Mouse (Mus musculus) NIH3T3 (cell line): ENCODE measurements at regions not wholly inside any gene's neighbourhood (a gene's known extent, or its start where the extent isn't known, plus 50 kb on each side); places are given as distances from the start of the nearest gene placed in this dataset.

Experiments used
- DNase-seq: peaks from one replicate; pipeline ENCODE4 v3.0.0-alpha.2; 2012; ENCODE audit warnings: low read depth

DNA sequence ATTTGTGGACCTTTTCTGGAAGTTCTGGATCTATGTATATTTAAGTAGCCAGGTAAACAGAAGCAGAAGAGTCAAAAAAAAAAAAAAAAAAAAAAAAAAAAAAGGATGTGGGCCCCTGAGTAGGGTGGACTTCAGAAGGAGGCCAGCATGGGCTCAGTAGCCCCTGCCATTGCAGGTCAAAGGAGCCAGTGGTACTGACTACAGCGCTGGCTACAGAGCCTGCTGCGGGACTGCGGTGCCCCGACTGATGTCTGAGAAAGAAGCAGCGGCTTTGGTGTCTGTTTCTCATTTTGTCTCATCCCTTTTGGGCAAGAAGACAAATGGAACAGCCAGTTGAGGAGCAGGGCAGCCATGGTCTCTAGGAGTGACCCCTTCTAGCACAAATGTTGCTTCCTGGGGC is 134.9 kb downstream of the Gm4791 start:
- DNase-seq = no peak

DNA sequence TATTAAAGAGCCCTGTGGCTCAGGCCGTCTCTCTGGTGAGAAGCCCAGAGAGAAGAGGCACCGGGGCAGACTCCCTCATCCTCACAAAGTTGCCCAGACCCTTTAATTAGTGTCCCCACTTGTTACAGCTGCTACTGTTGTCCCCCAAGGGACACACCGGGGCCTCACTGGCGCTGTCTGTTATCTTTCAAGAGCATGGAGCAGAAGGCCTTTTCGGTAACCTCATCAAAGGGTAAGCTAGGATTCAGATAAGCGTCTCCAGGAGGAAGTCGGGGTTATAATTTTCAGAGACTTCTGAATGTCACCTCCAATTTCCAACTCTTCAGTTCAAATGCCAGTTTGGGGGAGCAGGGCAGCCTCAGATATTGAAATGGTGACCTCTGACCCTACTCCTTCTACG is 135.3 kb downstream of the Gm4791 start:
- no peak for DNase-seq

DNA sequence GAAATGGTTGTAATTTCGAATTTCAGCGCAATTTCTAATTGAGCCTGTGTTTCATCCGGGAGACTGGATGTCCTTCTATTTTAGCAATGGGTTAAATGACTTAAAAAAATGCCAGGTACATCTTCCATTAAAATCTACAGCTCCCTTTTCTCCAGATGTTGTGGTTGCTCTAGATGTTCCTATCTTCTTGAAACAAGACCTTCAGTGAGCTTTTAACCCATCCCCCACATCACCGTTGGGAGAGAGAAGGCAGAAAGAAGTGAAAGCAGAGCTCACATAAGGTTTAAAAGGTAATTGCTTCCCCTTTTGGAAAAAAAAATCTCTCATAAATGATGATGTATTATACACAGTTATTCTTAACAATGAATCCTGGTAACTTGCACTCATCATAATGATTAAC is 135.9 kb downstream of the Gm4791 start:
- DNase-seq = no peak

DNA sequence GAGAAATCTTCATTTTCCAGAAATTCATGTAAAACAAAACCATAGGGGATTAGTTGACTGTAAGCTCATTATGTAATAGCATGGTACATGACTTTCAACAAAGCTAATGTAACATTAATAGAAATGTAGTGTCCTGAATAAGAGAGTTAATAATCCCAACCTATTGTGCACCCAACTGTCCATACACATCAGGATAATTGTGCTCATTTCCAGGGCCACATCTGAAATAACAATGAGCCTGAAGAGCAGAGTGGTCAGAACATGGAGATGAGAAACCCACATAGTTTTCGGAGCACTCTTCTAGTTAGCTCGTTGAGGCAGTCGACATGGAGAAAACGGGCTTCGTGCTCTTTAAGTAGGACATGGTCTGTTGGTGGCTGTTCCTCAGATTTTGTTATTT is 138.1 kb downstream of the Gm4791 start:
- no peak for DNase-seq

DNA sequence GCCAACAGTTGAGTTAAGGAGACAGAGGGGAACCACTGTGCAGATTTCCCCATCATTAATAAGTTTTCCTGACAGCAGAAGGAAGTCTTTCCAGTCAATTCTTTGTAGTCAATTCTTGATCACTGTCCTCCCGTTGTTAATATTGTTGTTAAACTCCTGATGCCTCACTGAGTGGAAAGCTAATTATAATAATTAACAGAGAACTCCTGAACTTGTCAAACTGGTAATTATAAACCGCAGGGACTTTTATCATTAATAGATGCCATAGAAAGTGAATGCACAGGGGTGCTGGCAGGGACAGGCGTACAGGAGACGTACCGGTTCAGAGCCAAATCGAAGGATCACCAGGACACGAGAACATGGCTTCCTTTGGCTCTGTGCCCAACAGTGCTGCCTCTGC is 154.9 kb downstream of the Gm4791 start:
- no peak for DNase-seq

DNA sequence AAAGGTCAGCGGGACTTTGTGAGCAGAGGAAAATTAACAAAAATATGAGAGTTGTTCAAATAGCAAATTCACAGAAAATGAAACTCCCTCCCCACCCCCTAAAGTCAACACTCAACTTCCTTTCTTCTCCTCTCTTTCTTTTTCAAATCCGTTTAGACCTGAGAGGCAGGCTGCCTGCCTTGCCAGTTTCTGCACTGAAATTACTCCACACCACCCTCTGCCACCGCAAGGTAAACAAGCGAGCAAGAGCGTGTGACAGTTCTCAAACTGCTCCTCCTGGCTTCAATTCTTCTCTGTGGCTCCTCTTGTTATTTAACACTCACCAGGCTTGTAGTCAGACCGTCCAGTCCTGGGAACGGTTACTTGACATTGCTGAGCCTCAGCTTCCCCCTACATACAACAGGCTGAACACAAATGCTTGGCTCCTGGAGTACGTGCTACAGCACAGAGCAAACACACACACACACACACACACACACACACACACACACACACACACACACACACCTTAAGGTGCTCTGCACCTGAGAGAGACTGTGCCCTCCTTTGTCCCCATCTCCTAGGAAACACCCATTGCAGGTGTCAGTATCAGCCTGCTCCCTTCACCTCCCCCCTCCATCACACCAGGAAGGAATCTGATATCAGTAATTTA is 167.1 kb downstream of the Gm4791 start:
- no peak for DNase-seq

DNA sequence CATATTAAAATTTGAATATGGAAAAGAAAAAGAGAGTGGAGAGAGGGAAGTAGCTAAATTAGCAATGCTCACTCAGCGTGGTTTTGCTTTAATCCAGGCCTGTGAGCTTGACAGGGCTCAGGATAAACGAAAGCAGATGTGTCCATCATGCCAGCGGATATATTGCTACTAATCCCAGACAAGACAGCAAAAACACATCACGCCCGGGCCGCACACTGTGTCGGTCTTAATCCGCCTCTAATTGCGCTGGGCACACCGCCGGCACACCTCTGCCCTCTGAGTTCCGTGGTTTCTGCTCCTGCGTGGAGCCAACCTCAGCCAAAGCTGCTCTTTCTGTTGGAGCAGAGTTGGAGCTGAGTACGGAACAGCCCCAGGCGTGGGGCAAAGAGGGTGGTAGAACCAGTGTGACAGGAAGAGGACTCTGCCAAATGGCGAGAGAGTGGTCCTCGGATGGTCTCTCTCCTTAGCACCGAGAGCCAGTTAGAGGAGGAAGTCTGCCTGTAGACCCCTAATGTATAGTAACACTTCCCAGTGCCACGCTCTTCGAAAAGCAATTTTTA is 169.2 kb downstream of the Gm4791 start:
- DNase-seq = no peak

DNA sequence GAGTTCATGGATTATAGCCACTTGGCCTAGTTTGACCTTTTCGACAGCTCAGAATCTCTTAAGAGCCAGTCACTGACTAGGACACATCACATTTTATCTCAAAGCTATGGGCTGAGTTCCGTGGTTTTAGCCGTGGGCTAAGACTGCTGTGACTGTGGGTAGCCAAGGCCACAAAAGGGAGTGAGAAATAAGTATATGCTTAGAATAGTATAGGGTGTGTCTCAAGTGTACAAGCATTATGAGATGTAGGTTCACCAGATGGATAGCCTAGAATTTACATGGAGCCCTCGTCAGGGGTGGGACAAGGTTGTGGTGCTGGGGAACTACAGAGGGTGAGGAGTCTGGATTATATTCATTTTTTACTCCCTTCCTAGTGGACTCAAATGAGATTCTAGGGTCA is 177.5 kb downstream of the Gm4791 start:
- DNase-seq = no peak

DNA sequence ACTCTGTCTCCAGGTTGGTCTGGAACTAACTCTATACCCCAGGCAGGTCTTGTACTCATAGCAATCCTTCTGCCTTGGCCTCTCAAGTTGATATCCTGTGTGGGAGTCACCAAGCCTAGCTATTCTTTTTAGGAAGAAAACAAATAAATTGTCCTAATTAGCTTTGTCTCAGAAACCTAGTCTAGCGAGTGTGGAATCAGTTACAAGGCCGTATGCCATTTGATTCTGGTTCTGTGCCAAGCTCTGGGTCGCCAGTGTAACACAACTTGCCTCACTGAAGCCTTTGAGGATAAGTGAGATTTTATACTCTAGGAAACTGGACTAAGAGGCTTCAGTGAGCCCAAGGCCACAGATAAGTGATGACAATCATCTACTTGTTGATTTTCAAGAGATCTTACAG is 219.6 kb downstream of the Gm4791 start:
- no peak for DNase-seq

DNA sequence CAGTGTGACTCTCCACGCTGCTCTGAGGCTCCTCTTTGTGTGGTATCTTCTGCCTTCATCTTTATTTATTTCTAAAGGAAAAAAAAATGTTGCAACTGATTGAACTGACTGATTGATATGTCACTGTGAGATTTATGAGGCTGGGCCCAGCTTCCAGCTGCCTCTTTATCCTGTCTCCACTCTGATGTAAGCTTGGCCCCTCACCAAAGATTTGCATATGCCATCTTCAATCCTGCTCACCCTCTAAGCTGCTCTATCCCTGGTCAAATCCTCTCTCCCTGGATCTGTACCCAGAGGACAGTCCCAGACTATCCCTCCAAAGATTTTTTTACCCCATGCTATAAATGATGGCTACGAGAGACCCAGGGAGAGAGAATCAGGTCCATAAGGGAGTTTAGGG is 225.0 kb downstream of the Gm4791 start:
- DNase-seq = no peak

DNA sequence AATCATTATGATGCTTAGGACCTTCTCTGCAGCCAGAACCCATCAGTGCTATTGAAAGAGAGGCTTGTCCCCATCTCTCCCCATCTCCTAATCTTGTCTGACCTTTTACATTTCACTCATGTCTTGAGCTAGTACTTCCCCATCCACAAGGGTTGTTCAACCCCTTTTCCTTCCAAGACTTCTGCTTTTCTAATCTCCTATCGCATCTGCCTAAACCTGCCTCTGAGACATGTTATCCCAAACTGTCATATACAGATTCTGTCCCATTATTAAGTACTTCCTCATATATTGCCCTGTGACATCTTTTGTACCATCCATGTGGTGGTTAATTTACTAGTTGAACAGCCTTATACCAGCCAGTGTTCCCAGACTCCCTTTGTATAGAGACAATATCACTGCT is 225.7 kb downstream of the Gm4791 start:
- DNase-seq = no peak

DNA sequence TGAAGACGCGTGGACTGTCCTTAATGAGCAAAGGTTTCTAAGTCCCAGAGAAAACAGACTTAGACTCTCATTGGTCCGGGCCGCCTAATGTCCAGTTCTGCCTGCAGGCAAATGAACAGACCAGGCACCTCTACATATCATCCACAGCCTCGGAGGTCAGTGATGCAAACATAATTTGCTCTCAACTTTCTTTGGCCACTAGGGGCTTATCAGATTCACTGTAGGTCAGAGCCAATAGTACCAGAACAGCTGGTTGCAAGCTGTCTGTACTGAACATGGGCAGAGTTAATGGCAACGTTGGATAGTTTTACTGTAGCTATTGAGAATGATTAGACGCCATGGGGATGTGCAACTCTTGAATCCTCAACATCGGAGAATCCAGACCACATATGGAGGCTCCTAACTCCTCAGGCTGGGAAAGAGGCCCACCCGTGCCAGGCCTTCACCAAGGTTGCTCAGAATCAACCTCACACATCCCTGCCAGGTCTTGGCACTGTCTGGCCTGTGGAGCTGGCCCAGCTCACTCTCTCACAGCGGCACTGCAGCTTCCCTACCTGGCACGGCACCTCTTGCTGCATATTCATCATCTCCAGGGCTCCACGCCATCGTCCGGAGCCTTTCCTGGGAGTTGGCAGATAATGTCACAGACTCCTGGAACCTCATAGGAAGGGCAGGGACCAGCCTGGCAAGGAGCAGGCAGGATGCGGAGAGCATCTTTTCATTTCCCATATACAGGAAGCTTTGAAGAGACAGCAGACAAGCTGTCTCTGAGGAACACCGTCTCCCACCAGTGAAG is 228.1 kb downstream of the Gm4791 start:
- no peak for DNase-seq

DNA sequence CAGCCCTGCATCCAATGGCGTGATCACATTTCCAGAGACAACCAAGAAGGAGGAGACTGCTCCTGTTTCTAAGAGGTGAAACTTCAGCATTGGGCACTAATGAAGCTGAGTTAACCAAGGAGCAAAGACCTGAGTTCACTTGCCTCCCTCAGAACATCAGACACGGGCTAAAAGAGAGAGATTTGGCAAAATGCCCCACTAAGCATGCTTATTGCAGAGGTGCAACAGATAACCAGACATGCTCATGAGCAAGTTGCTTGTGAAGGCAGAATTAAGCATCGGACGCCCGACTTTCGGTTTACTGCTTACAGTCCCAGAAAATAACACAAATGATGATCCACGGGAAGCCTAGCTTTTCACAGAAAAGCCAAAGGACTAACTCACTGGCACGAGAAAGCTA is 228.8 kb downstream of the Gm4791 start:
- no peak for DNase-seq

DNA sequence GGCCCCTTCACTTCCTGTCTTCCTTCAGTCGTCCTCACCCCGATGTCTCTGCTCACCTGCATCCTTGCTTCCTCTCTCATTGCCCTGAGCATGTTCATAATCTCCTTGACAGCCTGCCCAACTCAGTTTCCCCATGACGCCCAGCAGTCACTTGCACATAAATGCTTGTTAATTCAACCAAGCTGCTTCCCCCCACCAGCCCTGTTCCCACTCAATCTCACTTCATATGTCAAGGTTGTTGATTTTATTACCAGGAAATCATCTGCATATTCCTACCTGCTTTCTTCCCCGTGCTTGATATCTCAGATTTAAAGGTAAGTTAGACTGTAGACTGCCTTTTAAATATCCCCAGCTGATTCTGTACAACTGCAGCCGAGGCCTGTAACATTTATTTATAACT is 230.2 kb downstream of the Gm4791 start:
- no peak for DNase-seq

DNA sequence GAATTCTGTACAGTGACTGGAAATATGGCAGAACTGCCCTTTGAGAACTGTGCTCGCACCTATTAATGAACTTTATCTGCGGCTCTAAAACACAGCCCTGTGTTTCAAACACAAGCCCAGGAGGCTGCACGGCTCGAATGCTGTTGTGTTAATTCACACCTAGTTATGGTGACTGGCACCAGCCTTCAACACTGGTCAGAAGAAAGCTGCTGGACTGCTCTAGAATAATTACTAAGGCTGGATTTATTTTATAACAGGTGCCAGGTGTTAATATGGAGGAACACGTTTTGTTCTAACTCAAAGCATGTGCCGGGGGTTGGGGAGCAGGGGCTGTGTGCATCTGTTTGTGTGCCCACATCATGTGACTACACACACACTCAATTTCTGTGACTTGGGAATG is 230.8 kb downstream of the Gm4791 start:
- DNase-seq = no peak

DNA sequence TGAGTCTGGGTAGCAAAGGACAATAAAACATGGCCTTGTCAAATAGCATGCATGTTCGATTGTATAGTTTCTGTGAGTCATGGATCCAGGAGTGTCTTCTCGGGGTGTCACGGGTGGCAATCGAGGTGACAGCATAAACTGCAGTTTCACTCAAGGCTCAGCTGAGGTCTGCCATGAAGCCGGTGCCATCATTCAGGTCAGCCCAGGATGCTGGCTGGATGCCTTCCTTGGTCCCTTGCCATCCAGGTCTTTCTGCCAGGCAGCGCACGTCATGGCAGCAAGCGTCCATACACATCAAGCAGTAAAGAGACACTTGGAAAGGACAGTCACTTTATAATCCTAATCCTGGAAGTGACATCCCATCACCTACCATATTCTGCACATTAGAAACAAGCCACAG is 242.4 kb downstream of the Gm4791 start:
- no peak for DNase-seq

DNA sequence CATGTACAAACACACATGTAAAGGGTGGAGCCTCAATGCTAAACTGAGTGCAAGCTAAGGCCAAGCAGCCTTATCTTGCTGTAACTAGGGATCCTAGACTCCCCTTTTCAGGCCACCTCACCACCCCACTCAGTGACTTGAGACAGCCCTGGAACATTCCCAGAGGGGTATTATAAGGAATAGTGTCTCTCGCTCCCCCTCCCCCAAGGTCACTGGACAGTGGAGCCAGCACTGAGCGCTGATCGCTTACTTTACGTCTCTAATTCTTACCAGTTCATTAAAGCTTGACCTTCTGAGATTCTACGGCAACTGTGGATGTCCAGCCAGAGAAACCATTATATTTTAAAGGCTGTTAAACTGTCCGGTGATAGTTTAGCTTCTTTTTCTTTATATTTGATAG is 243.5 kb downstream of the Gm4791 start:
- no peak for DNase-seq

DNA sequence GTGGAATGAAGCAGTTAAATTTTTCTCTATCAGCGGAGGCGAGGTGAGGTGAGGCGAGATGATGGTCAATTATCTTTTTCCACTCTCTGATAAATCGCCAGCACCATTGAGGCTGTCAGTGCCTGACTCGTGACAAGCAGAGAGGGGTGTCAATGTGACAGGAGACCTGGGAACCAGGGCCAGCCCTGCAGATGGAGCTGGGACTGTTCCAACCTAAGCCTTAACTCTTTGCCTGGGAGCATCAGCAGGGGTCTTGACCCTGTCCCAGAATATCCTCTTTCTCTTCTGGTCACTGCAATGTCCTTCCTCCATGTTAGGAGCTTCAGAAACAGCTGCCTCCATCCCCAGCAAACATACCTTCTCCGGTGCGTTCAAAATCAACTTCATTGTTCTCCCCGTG is 244.0 kb downstream of the Gm4791 start:
- no peak for DNase-seq

DNA sequence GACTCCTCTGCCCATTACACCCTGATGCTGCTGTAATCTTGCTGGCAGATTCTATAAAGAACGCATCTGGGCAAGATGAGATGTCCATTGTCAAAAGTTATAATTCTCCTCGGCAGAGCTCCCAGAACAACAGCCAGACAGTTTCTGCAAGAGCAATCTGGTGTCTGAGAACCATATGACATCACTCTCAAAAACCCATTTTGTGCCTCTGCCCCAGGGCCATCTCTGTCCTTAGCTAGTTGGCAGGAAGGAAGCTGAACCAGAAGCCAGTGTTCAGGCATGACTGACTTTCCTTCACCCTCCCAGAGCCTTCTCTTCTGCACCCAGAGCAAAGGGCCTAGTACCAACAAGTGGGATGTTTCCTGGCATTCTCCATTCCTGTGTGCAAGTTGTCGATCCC is 250.5 kb downstream of the Gm4791 start:
- DNase-seq = no peak

DNA sequence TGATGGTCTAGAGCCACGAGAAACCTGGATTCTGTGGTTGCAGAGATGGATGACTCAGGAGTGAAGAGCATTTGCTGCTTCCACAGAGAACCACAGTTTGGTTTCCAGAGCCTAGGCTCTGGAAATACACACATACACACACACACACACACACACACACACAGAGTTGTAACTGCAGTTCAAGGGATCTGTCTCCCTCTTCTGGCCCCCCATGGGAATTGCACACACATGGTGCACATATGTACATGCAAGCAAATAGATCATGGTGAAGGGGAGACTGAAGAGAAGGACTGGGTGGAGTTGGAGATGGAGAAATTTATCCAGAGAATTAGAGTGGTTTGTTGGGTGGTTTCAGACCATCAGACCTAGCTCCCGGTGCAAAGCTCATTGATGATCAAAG is 252.6 kb downstream of the Gm4791 start:
- no peak for DNase-seq

DNA sequence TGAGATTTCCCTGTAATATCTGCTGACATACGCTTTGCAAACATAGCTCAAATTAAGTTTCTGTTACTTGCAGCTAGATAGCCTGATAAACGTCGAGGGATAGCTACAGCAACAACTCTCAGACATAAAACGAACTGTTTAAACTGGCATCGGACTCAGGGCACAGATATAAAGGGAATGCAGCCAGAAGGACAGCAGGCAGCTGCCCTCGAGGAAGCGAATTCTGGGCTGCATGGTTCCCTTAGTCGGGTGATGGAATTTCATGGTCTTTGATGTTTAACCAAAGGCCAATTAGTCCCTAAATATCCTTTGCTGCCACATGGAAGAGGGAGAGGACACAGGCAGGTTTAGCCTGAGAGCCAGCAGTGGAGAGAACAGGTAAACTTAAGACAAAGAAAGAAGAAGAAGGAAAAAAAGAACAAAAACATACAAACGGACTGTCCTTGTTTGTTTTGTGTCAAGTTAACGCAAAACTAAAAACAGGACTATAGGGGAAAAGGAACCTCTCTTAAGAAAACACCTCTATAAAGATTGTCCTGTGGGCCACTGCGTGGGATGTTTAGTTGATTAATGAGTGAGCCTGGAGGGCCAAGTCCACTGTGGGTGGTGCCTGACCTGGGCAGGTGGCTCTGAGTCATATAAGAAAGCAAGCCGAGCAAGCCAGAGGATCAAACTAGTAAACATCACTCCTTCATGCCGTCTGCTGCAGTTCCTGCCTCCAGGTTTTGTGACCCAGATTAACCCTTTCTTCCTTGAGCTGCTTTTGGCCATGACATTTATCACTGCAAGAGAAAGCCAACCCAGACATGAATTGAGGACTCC is 255.5 kb downstream of the Gm4791 start:
- no peak for DNase-seq

DNA sequence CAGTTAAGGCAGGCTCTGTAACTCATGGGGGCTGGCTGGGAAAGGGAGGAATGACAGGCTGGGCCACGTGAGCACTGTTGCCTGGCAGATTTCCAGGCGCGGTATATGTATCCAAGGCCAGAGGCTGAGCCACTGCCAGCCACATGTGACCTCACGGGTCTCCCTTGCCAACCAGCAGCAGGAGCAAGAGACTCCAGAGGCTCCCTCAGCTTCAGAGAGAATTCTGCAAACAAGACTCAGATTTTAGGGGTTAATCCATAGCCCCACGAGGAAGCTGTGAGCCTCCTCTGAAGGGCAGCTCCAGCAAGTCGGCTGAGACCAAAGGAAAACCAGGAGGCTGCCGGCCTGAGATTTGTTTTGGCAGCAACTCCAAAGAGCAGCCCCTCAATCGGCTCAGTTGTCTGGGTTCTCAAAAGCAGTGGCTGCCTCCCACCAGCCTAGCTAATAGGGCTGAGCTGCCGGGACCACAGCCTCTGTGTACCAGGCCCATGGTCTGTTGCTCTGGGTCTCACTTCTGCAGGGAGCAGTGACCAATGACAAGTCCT is 264.0 kb upstream of the Cadm1 start:
- no peak for DNase-seq
